Mouse (Mus musculus): Measurements from ENCODE around the gene Dtwd1.
"Not testable (repeated sequence)": the region's sequence is repeated elsewhere in the genome, so short reads cannot be mapped to it uniquely, and the experiment has no call there.

Dtwd1 gene

DNA sequence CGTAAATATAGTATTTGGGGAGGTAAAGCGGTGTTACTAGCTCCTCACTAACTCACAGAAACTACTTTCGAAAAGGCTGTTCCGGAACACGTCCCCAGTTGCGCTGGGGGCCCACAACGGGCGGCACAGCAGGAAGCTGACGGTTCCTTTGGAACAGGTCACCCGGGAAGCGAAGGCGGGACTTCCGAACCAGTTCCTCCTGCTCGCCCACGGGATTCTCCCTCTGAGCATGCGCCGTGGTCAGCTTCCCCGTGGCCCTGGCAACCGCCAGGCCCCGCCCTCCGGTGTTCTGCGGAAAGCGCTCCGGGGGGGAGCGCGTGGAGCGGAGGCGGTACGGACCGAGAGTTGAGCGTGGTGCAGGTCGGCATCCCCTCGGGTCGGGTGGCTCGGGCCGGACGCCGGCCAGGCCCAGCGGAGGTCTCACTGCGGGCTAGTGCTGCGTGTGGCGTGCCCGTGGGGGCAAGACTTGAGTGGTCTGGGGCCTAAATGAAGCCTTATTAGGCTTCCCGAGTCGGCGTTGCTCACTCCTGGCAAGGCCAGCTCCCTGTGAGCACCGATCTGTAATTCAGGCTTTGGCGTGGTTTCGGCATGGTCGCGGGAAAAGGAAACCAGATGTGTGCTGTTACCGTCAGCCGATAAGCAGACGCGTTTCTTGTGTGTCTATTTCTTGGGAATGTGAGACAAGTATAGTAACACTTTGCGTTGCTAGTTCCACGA, at the start of gene Dtwd1, which contains the start of gene Fam227b:
Dtwd1 (plus strand) TSS at position 287 of the 717 bp plus-strand sequence.
Fam227b (minus strand) TSS at position 150 of the 717 bp plus-strand sequence.
- peak; percentile 99 for DNase-seq

GRCm38 (mm10) chr2:126147723-126148122, 4.2 kb upstream of the Dtwd1 start:
- DNase-seq = no peak

DNA sequence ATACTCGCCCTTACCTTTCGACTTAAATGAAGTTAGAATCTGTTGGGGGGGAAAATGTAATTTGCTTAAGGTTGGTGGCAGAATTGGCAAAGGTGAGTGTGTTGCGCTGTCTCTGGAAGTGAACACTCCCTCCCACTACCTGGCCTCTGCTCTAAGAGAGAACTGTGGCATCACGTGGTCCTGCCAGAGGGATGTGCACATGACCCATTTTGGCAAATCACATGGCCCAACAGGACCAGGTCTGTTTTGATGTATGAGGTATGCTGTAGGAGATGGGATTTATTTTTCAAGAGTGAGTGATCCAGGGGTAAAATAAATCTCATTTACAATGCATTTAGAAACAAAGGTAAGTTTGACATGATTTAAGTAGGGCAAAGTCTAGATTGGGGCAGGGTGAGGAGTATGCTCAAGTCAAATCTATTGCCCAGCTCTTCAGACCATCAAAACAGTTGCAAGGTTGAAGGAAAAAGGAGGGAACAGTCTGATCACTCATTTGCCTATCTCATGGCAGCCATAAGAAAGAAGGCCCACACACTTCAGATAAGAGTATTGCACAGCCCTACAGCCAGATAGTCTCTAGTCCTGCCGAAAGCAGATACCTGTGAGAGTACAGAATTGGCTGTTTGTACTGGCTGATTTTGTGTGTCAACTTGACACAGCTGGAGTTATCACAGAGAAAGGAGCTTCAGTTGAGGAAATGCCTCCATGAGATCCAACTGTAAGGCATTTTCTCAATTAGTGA, 13.5 kb downstream of the Dtwd1 start:
- no peak for DNase-seq

DNA sequence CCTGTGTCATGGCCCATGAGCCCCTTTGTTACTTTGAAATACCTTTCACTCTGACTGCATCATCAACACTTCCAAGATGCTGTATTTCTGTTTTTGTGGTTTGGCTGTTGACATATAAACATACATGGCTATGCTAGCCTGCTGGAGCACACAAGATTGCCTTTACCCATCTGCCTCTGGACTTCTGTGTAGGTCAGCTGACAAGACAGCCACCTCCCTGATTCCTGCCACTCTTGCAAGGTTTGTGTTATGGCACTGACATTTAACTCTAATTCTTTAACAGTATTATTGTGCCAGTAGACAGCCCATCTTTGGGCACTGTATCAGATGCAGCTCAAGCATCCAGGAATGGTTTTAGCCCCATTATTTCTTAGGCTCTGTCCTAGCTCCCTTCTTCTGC, 14.4 kb downstream of the Dtwd1 start:
- no peak for DNase-seq

- DNase-seq = peak; percentile 8
These were observed 15.1 kb downstream of the Dtwd1 start for GRCm38 (mm10) chr2:126166848-126167617.

- DNase-seq = no peak
These were observed 19.5 kb downstream of the Dtwd1 start for GRCm38 (mm10) chr2:126171427-126171826.

GRCm38 (mm10) chr2:126191306-126191705, 39.4 kb downstream of the Dtwd1 start:
- DNase-seq = no peak

DNA sequence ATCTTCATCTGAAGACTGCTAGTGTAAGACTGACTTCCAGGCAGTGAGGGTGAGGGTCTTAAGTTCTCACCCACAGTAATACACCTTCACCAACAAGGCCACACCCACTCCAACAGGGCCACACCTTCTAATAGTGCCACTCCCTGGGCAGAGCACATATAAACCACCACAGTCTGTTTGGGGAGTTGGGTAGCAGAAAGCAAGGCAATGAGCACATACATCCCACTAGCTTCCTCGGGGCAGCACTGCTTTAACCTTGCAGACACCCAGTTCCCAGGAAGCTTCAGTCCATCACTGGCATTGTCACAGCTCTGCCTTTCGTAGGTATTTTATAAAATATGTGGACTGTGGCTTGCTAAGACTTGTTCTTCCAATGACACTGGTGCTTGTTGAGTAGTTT, 40.2 kb downstream of the Dtwd1 start:
- no peak for DNase-seq

DNA sequence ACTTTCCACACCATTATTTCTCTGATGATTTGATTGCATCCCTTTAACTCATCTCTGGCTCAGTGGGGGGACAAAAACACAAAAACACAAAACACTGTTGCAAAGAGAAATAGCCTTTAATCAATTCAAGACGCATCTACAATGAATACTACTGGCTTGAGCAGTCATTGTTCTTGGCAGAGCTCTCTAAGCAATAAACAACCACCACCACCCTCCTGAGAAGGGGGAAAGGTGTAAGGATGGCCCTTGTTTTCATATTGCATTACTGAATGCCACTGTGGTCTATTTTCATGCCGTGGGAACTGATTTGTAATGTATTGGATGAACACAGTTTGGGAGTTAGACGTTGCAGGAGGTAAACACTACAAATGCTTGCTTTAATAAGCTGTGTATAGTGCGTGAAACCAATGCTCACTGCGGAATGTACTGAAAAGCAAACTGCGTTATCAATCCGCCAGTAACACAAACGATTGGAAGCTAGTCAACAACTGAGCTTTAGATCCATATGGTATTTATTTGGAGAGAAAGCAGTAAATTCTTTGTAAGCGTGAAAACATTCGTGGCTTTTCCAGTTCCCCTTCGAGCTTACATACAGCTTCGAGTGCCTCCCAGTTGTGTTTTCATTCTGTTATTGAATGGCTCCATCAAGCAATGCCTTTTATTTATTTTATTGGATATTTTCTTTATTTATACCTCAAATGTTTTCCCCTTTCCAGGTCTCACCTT, 43.9 kb downstream of the Dtwd1 start:
- DNase-seq = no peak

- no peak for DNase-seq
These were observed 47.0 kb downstream of the Dtwd1 start for GRCm38 (mm10) chr2:126198971-126199370.

- DNase-seq = no peak
These were observed 59.2 kb downstream of the Dtwd1 start for GRCm38 (mm10) chr2:126211011-126211680.

DNA sequence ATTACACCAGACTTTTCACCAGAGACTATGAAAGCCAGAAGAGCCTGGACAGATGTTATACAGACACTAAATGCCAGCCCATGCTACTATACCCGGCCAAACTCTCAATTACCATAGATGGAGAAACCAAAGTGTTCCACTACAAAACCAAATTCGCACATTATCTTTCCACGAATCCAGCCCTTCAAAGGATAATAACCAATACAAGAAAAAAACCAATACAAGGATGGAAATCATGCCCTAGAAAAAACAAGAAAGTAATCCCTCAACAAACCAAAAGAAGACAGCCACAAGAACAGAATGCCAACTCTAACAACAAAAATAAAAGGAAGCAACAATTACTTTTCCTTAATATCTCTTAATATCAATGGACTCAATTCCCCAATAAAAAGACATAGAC, 62.9 kb downstream of the Dtwd1 start, which contains the start of gene Gm17555:
Gm17555 (plus strand) TSS at position 301 of the 400 bp plus-strand sequence.
- DNase-seq = not testable (repeated sequence)
